Mouse (Mus musculus) cerebellum, postnatal 36 days (tissue): ENCODE data around the gene Atp13a5.

Source experiments
- DNase-seq, 2 experiments: peaks; one replicate each; pipeline ENCODE4 v3.0.0; 2021 to 2022; ENCODE audit warnings: mixed read lengths in 2 of 2

The Atp13a5 gene

DNA sequence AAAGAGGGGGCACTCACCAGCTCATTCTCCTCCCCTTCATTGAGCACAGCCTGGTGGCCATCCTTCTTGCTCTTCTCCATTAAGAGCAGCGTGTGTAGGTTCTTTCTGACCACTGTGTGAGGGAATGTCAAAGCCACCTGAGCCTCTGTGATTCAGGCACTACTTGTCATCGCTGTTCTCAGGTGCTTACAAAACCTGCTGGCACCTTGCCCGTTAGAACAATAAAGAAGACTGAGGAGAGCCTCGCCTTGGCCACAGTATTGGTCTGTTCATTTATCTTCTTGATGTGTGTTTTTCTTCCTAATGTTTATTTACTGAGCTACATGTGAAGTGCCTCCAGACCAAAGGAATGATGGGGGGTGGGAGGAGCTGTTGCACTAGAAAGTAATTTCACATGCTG is at the start of gene Atp13a5:
Gene Atp13a5 (minus strand): TSS at position 275 of the 400 bp plus-strand sequence.
- DNase-seq: no peak

DNA sequence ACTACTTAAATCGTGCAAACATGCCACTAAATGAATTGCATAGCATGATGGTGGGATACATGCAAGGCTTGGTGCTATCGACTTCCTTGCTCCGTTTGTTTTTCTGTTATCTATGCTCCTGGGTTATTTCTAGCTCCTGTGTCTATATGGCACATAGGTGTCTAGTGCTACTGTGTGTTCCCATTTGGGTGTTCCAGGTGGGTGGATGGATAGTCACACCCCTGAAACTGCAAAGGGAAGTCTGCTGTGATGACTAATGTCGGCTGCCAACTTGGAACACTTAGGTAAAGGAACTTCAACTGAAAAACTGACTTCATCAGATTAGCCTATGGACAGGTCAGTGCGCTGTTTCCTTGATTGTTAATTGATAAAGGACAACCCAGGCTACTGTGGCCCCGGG is 36.3 kb upstream of the Atp13a5 start:
- no peak for DNase-seq

DNA sequence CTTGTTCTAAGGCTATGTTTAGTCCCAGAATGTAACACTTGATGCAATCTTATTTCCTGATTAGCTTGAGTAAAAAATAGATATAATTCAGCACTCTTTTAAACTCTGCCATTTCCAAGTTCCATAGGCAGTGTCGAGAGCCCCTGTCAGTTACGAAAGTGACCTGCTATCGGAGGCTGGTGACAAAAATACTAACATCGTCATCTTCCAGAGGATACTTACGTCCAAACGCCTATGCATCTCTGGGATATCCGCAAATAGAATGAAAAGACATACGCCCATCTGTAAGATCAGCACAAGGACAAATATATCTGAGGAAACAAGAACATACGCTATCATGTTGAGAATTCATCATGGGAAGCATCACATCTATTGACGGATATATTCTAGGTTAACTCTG is 28.8 kb upstream of the Atp13a5 start:
- no peak for DNase-seq

DNA sequence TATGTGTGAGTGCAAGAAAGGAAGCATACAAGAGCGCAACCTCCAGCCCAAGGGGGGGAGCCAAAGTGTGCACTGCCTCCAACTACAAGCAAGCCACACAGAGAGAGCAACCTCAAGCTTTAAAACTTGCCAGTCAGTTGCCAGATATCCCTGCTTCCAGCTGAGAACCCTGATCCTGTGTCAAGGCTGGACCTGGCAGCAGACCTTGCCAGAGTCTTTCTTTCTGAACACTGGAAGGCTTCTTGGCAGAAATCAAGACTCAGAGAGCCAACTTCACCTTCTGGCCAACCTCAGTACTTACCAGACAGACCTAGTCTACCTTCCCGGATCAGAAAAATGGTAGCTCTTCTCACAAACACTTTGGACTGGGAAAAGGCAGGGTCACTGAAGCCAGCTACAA is 20.5 kb upstream of the Atp13a5 start:
- DNase-seq: peak; percentile 38 to 46

DNA sequence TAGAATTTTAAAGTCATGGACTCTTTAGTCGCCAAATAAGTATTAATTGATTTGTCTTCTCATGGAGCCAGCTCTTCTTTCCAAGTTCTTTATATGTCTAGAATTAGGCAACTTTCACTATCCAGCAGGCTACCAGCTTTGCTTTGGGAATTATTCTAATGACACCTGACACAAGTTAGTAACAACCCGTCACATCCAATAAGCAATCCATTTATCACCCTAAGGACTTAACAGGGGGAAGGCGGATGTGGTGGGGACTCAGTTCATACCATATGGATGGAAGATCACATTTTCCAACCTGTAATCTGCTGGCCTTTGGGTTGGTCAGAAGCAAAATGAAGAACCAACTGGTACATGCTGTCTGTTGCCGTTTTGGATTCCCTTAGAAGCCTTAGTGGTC is 6.2 kb upstream of the Atp13a5 start:
- DNase-seq: no peak

DNA sequence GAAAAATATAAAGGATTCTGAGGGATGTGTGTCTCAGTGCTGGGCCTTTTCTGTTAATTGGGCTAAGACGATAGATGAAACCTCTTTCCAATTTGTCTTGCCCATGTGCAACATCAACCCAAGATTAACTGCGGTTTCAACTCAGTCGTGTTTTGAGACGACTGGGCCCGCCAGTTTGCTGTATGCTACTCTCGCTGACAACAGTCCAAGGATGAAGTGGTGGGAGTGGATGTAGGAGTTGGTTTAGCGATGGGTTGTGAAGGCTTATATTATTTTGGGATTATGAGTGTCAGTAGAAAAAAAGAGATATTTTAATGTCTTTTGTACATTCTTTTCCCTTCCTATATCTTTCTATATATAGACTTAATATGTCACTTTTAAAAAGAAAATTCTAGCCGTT is 3.9 kb downstream of the Atp13a5 start:
- DNase-seq: no peak

DNA sequence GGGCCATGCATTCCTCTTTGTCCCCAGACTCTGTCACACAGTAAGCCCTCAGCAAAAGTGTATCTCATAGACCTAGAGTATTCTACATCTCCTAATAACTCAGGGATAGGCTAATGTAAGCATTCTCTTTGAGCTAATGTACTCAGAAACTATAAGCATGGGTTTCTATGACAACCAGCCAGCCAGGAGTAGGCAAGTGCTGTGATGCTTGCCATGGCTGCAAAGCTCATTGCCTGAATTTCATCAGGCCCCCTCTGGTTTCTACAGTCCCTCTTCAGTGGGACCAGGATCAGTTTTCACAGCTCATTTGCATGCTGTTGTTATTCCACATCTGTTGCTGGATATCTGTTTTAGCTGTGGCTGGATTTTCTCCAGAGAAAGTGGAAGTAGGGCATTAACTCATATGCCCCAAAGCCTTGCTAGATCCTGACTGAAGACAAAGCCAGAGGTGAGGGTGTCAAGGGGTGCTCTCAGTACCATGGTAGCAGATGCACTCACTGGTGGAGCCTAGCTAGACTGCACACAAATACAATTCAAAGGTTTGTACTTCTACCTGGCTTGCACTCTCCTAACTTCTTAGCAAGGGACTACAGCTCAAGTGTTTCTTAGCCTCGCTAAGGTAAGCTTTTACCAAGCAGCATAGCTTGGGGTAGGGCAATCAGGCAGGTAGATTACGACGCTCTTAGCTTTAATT is 47.0 kb downstream of the Atp13a5 start:
- no peak for DNase-seq

DNA sequence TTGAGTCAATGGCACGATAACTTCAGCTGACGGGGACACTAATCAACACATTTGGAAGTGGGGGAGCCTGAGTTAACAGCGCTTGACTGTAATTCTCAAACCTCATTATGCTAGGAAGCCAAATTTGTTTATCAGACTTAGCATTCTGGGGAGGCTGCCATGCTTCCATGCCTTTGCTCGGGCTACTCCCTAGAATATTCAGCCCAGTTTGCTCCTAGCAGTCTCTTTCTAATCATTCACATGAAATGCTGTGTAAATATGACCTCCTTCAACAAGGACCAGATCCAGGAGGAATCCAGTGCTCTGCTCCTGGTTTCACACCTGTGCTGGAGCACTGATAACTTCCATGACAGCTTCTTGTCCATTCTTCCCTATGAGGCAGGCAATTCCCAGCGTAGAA is 47.6 kb downstream of the Atp13a5 start:
- no peak for DNase-seq

DNA sequence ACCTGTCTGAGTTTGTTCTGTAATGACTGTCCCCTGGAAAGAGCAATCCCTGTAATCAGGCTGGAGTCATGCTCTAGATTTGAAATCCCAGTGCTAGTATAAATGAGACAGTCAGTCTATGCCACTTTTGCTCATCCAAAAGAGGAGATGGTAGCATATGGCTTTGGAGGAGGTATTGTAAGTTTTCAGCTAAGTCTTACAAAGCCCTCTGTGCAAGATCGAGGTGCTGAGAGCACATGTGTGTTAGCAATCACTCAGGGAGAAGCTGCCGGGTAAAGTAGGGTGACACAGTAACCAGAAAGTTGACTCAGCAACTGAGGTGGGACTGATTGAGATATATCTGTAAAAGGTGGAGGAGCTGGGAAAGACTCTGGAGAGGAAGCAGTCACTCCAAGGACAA is 49.3 kb downstream of the Atp13a5 start:
- no peak for DNase-seq

DNA sequence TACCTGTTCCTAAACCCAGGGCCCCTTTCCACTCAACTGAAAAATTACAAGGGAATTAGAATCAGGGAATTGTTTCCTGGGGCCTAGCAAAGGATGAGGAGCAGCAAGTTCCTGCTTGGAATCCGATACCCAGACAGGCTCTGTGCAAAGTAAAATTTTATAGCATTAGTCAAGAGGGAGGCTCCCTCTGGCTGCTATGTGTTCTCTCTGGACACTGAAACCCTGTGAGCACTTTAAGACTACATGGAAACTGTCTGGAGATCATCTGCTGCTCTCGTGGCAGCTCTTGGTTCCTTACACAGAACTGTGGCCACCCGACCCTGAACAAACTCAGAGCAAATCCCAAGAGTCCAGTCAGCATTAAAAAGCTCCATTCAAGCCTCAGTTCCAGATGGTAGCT is 50.6 kb downstream of the Atp13a5 start:
- no peak for DNase-seq

DNA sequence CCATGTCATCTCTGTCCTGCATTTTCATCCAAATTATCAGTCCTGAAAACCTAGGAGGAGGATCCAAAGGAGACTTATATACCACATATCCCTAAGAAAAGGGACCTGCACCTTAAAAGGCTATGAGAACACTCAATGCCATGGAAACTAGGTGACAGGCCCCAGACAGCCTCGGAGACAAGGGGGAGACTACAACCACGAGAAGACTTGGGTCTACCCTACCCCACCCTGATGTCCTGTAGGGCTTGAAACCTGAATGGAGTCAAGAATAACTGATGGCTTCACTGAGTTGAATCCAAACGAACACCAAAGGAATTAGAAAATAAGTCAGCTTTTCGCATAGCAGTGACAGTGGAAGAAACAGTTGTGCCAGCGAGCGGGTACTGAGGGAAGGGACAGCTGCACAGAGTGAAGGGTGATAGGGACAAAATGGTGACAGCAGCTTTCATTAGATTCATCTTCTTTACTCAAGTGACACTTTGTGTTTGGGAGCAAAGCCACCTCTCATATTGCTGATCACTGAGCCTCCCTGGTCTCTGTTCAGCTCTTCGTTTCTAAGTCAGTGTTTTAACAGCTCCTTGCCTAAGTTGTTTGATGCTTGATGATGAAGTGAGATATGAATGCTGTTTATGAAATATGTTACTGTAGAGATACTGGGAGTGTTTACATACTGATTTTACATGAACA is 53.2 kb downstream of the Atp13a5 start:
- DNase-seq: no peak

DNA sequence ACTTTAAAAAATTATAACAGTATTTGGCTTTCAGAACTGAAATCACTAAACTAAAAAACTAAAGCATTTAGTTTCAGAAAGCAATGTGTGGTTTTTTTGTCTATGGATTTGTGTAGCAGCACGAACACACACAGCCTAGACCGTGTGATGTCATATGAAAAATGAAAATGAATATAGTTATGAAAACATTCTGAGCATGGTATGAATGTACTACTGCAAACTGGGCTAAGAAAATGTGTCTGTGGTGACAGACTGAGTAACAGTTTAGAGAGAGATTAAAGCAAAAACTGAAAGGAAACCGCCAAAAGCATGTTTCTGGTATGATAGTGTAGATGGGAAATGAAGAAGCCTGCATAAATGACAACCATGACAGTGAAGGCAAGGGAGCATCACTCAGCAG is 57.8 kb downstream of the Atp13a5 start:
- DNase-seq: no peak

DNA sequence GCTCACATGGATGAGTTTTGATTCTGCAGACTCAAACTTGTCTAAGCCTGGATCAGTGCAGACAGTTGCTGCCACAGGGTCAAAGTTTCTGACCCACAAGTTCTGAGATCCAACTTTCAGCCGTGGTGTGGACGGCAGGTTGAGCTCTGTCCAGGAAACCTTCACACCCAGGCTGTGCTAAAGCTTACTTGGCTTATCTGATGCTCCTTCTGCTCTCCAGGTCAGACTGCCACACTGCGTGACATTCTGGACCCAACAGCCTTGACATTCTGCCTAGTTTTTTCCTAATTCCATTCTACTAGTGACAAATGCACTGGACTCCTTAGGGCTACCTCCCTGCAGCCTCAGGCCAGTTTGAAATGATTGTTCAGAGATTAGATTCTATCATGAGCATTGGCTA is 63.1 kb downstream of the Atp13a5 start:
- DNase-seq: no peak

DNA sequence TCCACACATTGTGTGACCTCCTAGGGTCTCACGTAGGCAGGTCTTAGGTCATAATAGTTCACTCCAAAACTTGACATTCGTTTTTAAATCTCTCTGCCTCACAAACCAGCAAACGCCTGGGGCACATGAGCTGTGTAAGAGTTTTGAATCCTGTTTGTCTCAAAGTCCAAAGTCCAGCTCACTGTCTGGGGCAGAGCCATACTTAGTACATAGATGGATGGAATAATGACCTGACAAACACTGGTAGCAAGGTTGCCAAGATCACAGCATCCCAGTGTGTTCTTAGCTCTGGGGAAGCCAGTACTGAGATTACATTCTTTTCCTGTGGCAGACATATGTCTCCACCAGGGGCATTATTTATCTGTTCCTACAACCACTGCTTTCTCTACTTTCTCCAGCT is 63.5 kb downstream of the Atp13a5 start:
- no peak for DNase-seq

DNA sequence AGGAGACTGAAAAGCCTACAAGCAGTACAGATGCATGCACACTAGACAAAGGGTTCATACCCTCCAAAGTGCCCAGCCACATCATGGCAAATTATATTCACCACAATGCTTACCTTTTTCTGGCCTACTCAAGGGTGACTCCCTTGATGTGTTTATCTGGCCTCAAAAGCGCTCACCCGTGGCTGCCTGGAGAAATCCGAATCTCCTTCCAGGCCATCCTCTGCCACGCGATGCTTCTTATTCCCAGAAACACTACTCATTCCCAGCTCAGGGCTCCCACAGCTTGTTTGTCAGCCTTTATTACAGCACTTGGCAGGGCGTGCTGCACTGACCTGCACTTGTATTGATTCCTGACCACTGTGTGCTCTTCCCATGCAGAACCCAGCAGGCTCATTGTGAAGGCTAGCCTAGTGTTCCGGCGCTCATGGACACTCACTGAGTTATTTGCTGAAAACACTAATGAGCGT is 80.9 kb downstream of the Atp13a5 start:
- DNase-seq: no peak

DNA sequence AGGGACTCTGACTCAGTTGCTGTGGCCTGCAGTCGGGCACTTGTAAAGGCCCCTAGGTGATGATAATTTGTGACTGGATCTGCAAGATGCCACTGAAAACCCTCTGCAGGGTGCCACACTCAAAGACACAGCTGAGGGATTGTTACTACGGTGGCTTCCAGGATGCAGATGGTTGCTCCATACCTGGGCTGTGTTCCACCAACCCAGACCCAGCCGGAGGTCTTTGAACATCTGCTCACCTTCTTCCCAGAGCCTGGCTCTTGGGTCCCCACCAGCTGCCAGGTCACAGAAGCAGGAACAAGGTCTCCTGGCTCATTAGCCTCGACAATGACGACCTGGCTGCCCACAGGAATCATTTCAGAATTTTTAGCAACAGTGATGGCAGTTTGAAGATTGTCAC is 97.8 kb downstream of the Atp13a5 start:
- DNase-seq: peak; percentile 5 to 7

DNA sequence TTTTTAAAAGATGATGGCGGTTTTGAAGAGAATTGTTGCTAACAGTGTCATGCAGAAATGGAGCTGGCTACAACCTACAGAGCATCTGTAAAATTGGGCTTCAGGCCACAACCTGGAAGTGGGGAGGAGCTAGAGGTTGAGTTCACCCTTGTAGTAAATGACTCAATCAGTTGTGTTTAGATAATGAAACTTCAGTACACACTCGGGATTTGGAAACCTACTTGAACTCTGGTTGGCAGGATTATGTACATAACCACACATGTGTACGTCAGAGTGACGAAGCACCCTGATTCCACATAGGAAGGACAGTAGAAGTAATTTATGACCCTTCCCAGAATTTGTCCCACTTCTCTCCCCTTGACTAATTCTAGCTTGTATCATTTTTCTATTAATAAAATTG is 124.2 kb downstream of the Atp13a5 start:
- no peak for DNase-seq

DNA sequence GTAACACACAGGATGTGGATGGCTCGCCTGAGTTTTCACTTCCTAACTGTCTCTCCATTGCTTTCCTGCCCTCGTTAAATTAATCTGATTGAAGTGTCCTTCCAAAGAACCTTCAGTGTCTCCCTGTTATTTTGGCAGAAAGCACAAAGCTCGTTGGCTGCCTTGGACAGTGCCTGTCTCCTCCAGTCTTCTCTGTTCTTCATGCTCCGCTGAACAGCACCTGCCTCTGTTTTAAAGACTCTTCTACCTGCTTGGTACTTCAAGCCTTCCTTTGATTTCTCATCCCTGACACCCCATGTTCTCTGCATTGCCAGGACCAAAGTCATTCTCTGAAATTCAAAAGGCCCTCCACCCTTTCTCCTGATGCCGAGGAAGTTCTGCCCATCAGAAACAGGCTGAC is 142.6 kb downstream of the Atp13a5 start:
- DNase-seq: peak; percentile 6 to 7

DNA sequence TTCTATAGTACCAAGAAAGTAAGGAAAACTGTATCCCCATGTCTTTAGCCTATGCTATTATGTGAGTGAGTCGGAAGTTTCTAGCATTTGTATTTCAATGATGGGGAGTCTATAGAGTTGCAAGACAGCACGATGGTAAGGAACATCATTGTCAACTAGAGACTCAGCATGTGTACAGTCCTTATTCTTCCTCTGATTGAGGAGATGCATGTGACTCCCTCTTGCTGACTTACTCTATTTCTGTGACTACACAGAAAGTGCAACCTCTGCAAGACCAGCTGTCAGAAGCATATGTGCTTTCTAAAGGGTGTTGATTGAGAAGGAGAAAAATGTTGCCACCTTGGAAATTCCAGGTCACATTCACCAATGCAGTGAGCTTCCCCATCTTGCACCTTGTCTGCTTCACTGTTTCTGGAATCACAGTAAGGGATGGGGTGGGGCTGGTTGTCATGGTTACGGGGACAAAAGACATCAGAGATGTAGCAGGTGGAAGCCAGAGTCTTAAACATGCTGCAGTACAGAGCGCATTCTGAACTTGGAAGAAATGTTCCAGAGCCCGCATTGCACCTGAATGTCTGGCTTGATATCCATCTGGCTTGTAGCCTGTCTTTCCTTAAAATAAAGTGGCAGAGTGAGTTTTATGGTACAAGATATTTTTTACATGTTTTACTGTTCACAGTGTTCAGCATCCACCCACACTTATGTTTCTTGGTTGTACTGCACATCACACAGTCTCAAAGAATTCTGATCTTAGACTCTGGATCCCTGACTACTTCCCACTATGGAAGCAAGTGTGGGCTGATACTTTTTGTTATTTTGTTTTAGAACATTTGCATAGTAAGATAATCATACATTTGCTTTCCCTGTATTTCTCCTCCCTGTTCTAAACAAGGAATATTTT is 161.9 kb downstream of the Atp13a5 start:
- DNase-seq: no peak

DNA sequence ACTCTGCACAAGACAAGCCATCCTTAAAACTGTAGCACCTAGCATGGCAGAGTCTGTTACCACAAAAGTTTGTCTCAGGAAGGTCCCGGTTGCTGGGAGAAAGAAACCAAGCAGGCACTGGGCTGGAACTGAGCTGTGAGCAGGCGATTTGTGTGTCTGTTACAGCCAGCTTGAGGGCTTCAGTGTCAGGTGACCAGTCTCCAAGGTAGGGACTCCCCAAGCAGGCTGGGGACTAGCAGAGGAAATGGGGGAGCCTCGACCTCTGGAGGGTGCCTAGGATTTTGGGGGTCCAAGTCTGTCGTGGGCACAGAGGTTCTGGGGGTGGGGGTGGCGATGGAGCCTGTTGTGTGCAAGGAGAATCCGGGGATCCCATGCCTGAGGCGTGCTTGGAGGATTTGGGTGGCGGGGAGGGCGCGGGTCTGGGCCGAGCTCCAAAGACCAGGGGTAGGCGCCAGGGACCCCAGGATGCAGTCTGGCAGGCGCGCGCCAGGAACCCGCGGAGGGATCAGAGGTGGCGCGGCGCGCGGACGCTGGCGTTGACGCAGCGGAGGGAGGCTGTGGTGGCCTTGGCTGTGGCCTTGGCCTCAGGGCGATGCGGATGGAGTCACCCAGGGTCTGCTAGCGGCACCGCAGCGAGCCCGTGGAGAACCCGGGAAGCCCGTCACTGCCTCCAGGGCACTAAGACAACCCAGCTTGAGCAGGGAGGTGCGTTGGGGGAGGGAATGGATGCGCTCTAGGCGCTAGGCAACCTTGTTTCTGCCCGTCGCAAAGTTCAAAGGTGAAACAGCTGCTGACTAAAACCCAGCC is 168.7 kb downstream of the Atp13a5 start, which contains the start of gene Hrasls:
Gene Hrasls (plus strand): TSS at position 91 of the 807 bp plus-strand sequence.
- peak; percentile 68 to 71 for DNase-seq

DNA sequence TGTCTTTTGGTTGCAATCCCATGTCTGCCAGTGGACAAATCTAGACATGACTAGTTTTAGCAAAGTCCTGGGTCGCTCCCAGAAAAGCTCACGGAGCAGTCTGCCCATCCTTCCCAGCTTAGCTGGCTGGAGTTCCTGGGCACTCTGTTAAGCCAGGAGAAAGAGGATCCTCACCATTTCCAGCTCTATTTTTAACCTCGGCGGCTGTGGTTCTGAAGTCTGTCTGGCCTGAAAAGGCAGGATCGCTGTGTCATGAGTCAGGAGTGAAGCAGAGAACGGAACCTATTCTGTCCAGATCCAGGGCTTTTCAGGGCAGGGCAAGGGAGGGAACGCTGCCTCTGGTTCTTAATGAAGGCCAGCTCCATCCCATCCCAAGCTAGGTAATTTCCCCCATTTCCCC is 169.7 kb downstream of the Atp13a5 start:
- DNase-seq: peak; percentile 25 to 31

DNA sequence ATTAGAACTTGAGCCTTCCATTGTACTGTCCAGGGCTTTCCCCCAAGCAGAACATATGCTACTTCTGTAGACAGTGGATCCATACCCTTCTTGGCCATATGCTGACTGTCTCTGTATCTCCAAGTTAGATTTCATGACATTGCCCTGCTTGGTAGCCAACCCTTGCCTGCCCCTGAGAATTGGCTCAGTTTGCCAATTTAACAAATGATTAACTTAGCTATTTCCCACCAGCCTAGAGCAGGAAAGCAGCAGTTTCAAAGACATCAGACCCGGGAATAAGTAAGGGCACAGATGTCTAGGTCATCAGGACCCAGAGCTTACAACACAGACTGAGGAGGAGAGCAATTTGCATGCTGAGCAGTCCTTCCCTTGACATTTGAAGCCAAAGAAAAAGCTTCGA is 173.0 kb downstream of the Atp13a5 start:
- DNase-seq: no peak

DNA sequence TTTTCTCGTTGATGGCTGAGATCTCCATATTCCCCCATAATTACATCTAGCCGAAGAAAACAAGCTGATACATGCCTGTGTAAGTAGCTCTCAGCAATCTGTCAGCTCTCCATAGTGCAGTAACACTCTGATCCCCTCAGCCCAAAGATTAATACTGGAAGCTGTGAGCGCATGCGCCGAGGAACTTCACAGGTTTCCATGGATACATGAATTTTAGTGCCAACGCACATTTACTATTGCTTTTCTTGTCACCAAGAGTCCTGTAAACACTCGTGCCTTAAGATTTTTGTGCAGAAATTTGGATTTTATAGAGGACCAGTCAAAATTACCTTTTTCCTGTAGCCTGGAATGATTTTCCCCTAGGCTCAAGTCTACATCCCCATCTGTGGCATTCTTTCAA is 173.7 kb downstream of the Atp13a5 start:
- DNase-seq: no peak
